Mouse (Mus musculus) forebrain, embryonic 14.5 days (tissue): ENCODE measurements around the gene Prkn. TPM values are rescaled to one million over a fixed set of nuclear protein-coding genes. Genes with fewer than 3 reads are reported as not detected.

ENCODE experiments used
- ATAC-seq: fragments of 200-750 bp; cut with Nextera tagmentation; 2 replicates; pipeline ENCODE4 v1.8.0; 2017; ENCODE audit warnings: mild to moderate bottlenecking, moderate library complexity
- DNase-seq: peaks from one replicate; pipeline ENCODE4 v3.0.0-alpha.2; 2015; ENCODE audit warnings: low spot score
- H3K27ac ChIP-seq: fragments of 300-500 bp; sonication (generic); 2 replicates; pipeline ENCODE4 v1.5.1; 2014; ENCODE audit warnings: low read depth, mild to moderate bottlenecking, control low read depth, low read length, moderate library complexity
- H3K27me3 ChIP-seq: fragments of 300-500 bp; sonication (generic); replicated peaks from 2 replicates; pipeline ENCODE4 v1.6.1; 2014; ENCODE audit warnings: low read length, control low read depth, mixed read lengths; ENCODE audit not compliant: control insufficient read depth, insufficient read depth
- H3K36me3 ChIP-seq: fragments of 300-500 bp; sonication (generic); 2 replicates; pipeline ENCODE4 v1.6.1; 2014; ENCODE audit warnings: low read length, control low read depth; ENCODE audit not compliant: control insufficient read depth, insufficient read depth
- H3K4me1 ChIP-seq: fragments of 300-500 bp; sonication (generic); 2 replicates; pipeline ENCODE4 v1.6.1; 2014; ENCODE audit warnings: antibody characterized with exemption, low read length, control low read depth; ENCODE audit not compliant: control insufficient read depth, insufficient read depth
- H3K4me2 ChIP-seq: fragments of 300-500 bp; sonication (generic); 2 replicates; pipeline ENCODE4 v1.6.1; 2014; ENCODE audit warnings: mild to moderate bottlenecking, control low read depth, low read length
- H3K4me3 ChIP-seq: fragments of 300-500 bp; sonication (generic); 2 replicates; pipeline ENCODE4 v1.5.1; 2014; ENCODE audit warnings: low read depth, low read length, control low read depth
- H3K9ac ChIP-seq: fragments of 300-500 bp; sonication (generic); 2 replicates; pipeline ENCODE4 v1.6.1; 2014; ENCODE audit warnings: mild to moderate bottlenecking, low read length, control low read depth, moderate library complexity
- H3K9me3 ChIP-seq: fragments of 300-500 bp; sonication (generic); replicated peaks from 2 replicates; pipeline ENCODE4 v1.6.1; 2016; ENCODE audit warnings: low read length, control low read depth, mixed read lengths; ENCODE audit not compliant: control insufficient read depth
- WGBS: fragments of 180-500 bp; shearing (Covaris S2); extraction: QIAGEN DNeasy Blood & Tissue Kit; methylation state at CpG from one replicate; pipeline ENCODE4 v1.1.7; 2014; 5-methylcytosine and 5-hydroxymethylcytosine counted together
- polyA plus RNA-seq: library from polyadenylated mRNA; unstranded; fragments of >200 nt; fragmentation: Nextera tagmentation; extraction: Ambion mirVana; gene quantifications from 2 replicates; pipeline ENCODE4 v1.2.1, GENCODE M21; 2014

Prkn gene
- polyA plus RNA-seq, 1 experiment from 2014 or later = 1.6 TPM

- WGBS = 88% methylated on average over 5 of the region's 5 CpGs
- no peak for ATAC-seq
Observed at GRCm38 (mm10) chr17:11881110-11881820, 1041.1 kb downstream of the Prkn start.

GRCm38 (mm10) chr17:11885601-11886000, 1045.4 kb downstream of the Prkn start:
- Histone ChIP-seq H3K4me3 (no peak overlapping the region), H3K9ac (no peak overlapping the region), H3K27me3 (no peaks in the 10 kb centered on the region), H3K36me3 (no peaks in the 10 kb centered on the region), H3K27ac (no peak overlapping the region), H3K4me2 (no peak overlapping the region), H3K4me1 (no peaks in the 10 kb centered on the region), H3K9me3 (no peaks in the 10 kb centered on the region)
- DNase-seq (no peak), ATAC-seq (no peak)
- 94% methylated on average over 6 of the region's 6 CpGs for WGBS

More at GRCm38 (mm10) chr17:11881110-11881820, 1041.1 kb downstream of the Prkn start:
- DNase-seq = no peak
- no peaks in the 10 kb centered on the region for H3K36me3 ChIP-seq
- H3K9ac ChIP-seq = no peak overlapping the region
- H3K27ac ChIP-seq = no peak overlapping the region
- no peak overlapping the region for H3K4me2 ChIP-seq
- H3K9me3 ChIP-seq = no peaks in the 10 kb centered on the region
- H3K4me3 ChIP-seq = no peak overlapping the region
- no peaks in the 10 kb centered on the region for H3K27me3 ChIP-seq
- no peaks in the 10 kb centered on the region for H3K4me1 ChIP-seq

GRCm38 (mm10) chr17:11886963-11887362, 1046.8 kb downstream of the Prkn start:
- Histone ChIP-seq H3K4me2 (no peak overlapping the region), H3K4me1 (no peaks in the 10 kb centered on the region), H3K4me3 (no peak overlapping the region), H3K9ac (no peak overlapping the region), H3K27me3 (no peaks in the 10 kb centered on the region), H3K9me3 (no peaks in the 10 kb centered on the region), H3K27ac (no peak overlapping the region), H3K36me3 (no peaks in the 10 kb centered on the region)
- no peak for ATAC-seq
- 81% methylated on average over 4 of the region's 4 CpGs for WGBS
- DNase-seq = no peak

GRCm38 (mm10) chr17:11887591-11888205, 1047.5 kb downstream of the Prkn start:
- Histone ChIP-seq H3K9ac (no peak overlapping the region), H3K36me3 (no peaks in the 10 kb centered on the region), H3K4me3 (no peak overlapping the region), H3K4me1 (no peaks in the 10 kb centered on the region), H3K27me3 (no peaks in the 10 kb centered on the region), H3K9me3 (no peaks in the 10 kb centered on the region), H3K4me2 (no peak overlapping the region), H3K27ac (no peak overlapping the region)
- DNase-seq (no peak), ATAC-seq (no peak)
- WGBS = 76% methylated on average over 12 of the region's 12 CpGs

GRCm38 (mm10) chr17:11888806-11889205, 1048.6 kb downstream of the Prkn start:
- WGBS = 89% methylated on average over 5 of the region's 5 CpGs
- H3K27me3 ChIP-seq = no peaks in the 10 kb centered on the region
- DNase-seq (no peak), ATAC-seq (no peak)
- H3K9me3 ChIP-seq = no peaks in the 10 kb centered on the region
- H3K4me1 ChIP-seq = no peaks in the 10 kb centered on the region
- no peak overlapping the region for H3K4me3 ChIP-seq
- no peaks in the 10 kb centered on the region for H3K36me3 ChIP-seq
- H3K4me2 ChIP-seq = no peak overlapping the region
- no peak overlapping the region for H3K9ac ChIP-seq
- H3K27ac ChIP-seq = no peak overlapping the region

- Histone ChIP-seq H3K4me2 (no peak overlapping the region), H3K27me3 (no peaks in the 10 kb centered on the region), H3K27ac (no peak overlapping the region), H3K9me3 (no peaks in the 10 kb centered on the region), H3K4me3 (no peak overlapping the region), H3K9ac (no peak overlapping the region), H3K36me3 (no peaks in the 10 kb centered on the region), H3K4me1 (no peaks in the 10 kb centered on the region)
- DNase-seq (peak; percentile 51), ATAC-seq (no peak)
- WGBS = 74% methylated on average over 7 of the region's 7 CpGs
Observed at GRCm38 (mm10) chr17:11900300-11900699, 1060.1 kb downstream of the Prkn start.

GRCm38 (mm10) chr17:11901731-11902130, 1061.5 kb downstream of the Prkn start:
- DNase-seq (no peak), ATAC-seq (no peak)
- Histone ChIP-seq H3K27ac (no peak overlapping the region), H3K27me3 (no peaks in the 10 kb centered on the region), H3K9ac (no peak overlapping the region), H3K9me3 (no peaks in the 10 kb centered on the region), H3K36me3 (no peaks in the 10 kb centered on the region), H3K4me1 (no peaks in the 10 kb centered on the region), H3K4me3 (no peak overlapping the region), H3K4me2 (no peak overlapping the region)
- 79% methylated on average over 3 of the region's 3 CpGs for WGBS

- ATAC-seq = no peak
- WGBS = 45% methylated on average over 6 of the region's 6 CpGs
- H3K4me1 ChIP-seq = no peaks in the 10 kb centered on the region
- H3K4me2 ChIP-seq = no peak overlapping the region
- H3K36me3 ChIP-seq = no peaks in the 10 kb centered on the region
- H3K9me3 ChIP-seq = no peaks in the 10 kb centered on the region
- no peak overlapping the region for H3K4me3 ChIP-seq
- no peak overlapping the region for H3K9ac ChIP-seq
- H3K27ac ChIP-seq = no peak overlapping the region
- H3K27me3 ChIP-seq = no peaks in the 10 kb centered on the region
- peak; percentile 52 for DNase-seq
Observed at GRCm38 (mm10) chr17:11903001-11903400, 1062.8 kb downstream of the Prkn start.

GRCm38 (mm10) chr17:11910668-11911398, 1070.6 kb downstream of the Prkn start:
- peaks cover 9% of the 10 kb centered on the region for H3K4me1 ChIP-seq
- no peaks in the 10 kb centered on the region for H3K36me3 ChIP-seq
- H3K4me2 ChIP-seq = no peak overlapping the region
- H3K27ac ChIP-seq = no peak overlapping the region
- ATAC-seq = peak; percentile 84
- 56% methylated on average over 8 of the region's 8 CpGs for WGBS
- no peak overlapping the region for H3K9ac ChIP-seq
- no peaks in the 10 kb centered on the region for H3K27me3 ChIP-seq
- no peaks in the 10 kb centered on the region for H3K9me3 ChIP-seq
- H3K4me3 ChIP-seq = no peak overlapping the region
- peak; percentile 81 for DNase-seq
